Mouse (Mus musculus): ENCODE data around the gene Ascc1.

GRCm38 (mm10) chr10:60033064-60033463 is 30.5 kb downstream of the Ascc1 start:
- TF ChIP-seq EP300 (IDR thresholded peaks at IDR 0.05; ENCODE audit: low read depth) (no peak), CTCF (IDR thresholded peaks at IDR 0.05; ENCODE audit: low read depth) (no peak)
